Mouse (Mus musculus): ENCODE results near the gene Itga7.

The Itga7 gene

GRCm38 (mm10) chr10:128911430-128911829, 22.2 kb upstream of the Itga7 start:
- no peak for DNase-seq (ENCODE audit: low spot score)

- no peak for DNase-seq (ENCODE audit: low spot score)
Observed at GRCm38 (mm10) chr10:128912268-128912667, 21.4 kb upstream of the Itga7 start.

- DNase-seq (ENCODE audit: low spot score): no peak
Observed at GRCm38 (mm10) chr10:128912791-128913190, 20.8 kb upstream of the Itga7 start.

- DNase-seq (ENCODE audit: low spot score): peak; percentile 89
Observed at GRCm38 (mm10) chr10:128913219-128913618, 20.4 kb upstream of the Itga7 start.

GRCm38 (mm10) chr10:128913696-128914095, 19.9 kb upstream of the Itga7 start:
- no peak for DNase-seq (ENCODE audit: low spot score)

- DNase-seq (ENCODE audit: low spot score): no peak
Observed at GRCm38 (mm10) chr10:128915550-128915949, 18.1 kb upstream of the Itga7 start.

- DNase-seq (ENCODE audit: low spot score): no peak
Observed at GRCm38 (mm10) chr10:128916665-128917064, 17.0 kb upstream of the Itga7 start.

- no peak for DNase-seq (ENCODE audit: low spot score)
Observed at GRCm38 (mm10) chr10:128917400-128917799, 16.2 kb upstream of the Itga7 start.

- DNase-seq (ENCODE audit: low spot score): no peak
Observed at GRCm38 (mm10) chr10:128918246-128918645, 15.4 kb upstream of the Itga7 start.

- no peak for DNase-seq (ENCODE audit: low spot score)
Observed at GRCm38 (mm10) chr10:128919203-128919631, 14.4 kb upstream of the Itga7 start.

GRCm38 (mm10) chr10:128919966-128920365, 13.7 kb upstream of the Itga7 start:
- no peak for DNase-seq (ENCODE audit: low spot score)

- no peak for DNase-seq (ENCODE audit: low spot score)
Observed at GRCm38 (mm10) chr10:128920736-128921161, 12.9 kb upstream of the Itga7 start.

- DNase-seq (ENCODE audit: low spot score): no peak
Observed at GRCm38 (mm10) chr10:128921251-128921650, 12.4 kb upstream of the Itga7 start.

GRCm38 (mm10) chr10:128921883-128922821, 11.5 kb upstream of the Itga7 start:
- no peak for DNase-seq (ENCODE audit: low spot score)

- no peak for DNase-seq (ENCODE audit: low spot score)
Observed at GRCm38 (mm10) chr10:128922822-128923012, 10.9 kb upstream of the Itga7 start, which contains the start of gene Rdh5. Gene Rdh5, minus strand, starts transcription at chr10:128922888.

GRCm38 (mm10) chr10:128923013-128923691, 10.5 kb upstream of the Itga7 start:
- DNase-seq (ENCODE audit: low spot score): peak; percentile 82

- DNase-seq (ENCODE audit: low spot score): no peak
Observed at GRCm38 (mm10) chr10:128923935-128924334, 9.7 kb upstream of the Itga7 start, which contains the start of gene Bloc1s1. Gene Bloc1s1, minus strand, starts transcription at chr10:128924035.

GRCm38 (mm10) chr10:128928356-128928755, 5.3 kb upstream of the Itga7 start:
- DNase-seq (ENCODE audit: low spot score): no peak

- DNase-seq (ENCODE audit: low spot score): no peak
Observed at GRCm38 (mm10) chr10:128929638-128930378, 3.8 kb upstream of the Itga7 start.

GRCm38 (mm10) chr10:128931441-128931840, 2.2 kb upstream of the Itga7 start:
- DNase-seq (ENCODE audit: low spot score): no peak

GRCm38 (mm10) chr10:128933976-128934721, 531 bp downstream of the Itga7 start:
- DNase-seq (ENCODE audit: low spot score): no peak

Measured in layer of hippocampus, adult 9-10 months (tissue).